Mouse (Mus musculus) thymus, postnatal 25 days (tissue): Measurements from ENCODE around the gene Ift140.

ENCODE experiments used
- DNase-seq: peaks from one replicate; pipeline ENCODE4 v3.0.0; 2022

The Ift140 gene

GRCm38 (mm10) chr17:25015655-25016291 lies at the start of gene Ift140, which contains the start of gene Cramp1l:
Gene Ift140 (plus strand): TSS chr17:25016085.
Gene Cramp1l (minus strand): TSS chr17:25015788.
- DNase-seq = peak; percentile 98

DNA sequence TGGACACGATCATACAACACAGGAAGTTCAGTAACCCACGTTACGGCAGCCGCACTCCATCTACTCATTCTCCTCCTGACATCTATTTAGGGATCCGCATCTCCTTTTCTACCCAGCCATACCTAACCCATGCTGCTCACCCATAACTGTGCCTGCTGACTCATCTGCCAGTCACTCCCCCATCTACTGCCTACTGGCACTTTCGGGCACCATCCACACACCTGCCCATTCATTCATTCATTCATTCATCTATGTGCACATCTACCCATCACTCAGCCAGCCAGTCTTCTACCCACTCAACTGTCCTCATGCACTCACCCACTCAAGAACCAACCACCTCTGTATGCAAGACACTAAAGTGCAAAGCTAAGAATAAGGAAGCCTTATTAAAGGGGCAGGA lies 28.7 kb upstream of the Ift140 start:
- DNase-seq = no peak

GRCm38 (mm10) chr17:24994721-24995120 lies 21.2 kb upstream of the Ift140 start:
- DNase-seq = no peak

- no peak for DNase-seq
Observed at GRCm38 (mm10) chr17:25005102-25005501, 10.8 kb upstream of the Ift140 start.

GRCm38 (mm10) chr17:25007480-25007879 lies 8.4 kb upstream of the Ift140 start:
- DNase-seq = no peak

GRCm38 (mm10) chr17:25013606-25014501 lies 2.0 kb upstream of the Ift140 start:
- peak; percentile 38 for DNase-seq

GRCm38 (mm10) chr17:25014841-25015570 lies 879 bp upstream of the Ift140 start:
- peak; percentile 30 for DNase-seq

DNA sequence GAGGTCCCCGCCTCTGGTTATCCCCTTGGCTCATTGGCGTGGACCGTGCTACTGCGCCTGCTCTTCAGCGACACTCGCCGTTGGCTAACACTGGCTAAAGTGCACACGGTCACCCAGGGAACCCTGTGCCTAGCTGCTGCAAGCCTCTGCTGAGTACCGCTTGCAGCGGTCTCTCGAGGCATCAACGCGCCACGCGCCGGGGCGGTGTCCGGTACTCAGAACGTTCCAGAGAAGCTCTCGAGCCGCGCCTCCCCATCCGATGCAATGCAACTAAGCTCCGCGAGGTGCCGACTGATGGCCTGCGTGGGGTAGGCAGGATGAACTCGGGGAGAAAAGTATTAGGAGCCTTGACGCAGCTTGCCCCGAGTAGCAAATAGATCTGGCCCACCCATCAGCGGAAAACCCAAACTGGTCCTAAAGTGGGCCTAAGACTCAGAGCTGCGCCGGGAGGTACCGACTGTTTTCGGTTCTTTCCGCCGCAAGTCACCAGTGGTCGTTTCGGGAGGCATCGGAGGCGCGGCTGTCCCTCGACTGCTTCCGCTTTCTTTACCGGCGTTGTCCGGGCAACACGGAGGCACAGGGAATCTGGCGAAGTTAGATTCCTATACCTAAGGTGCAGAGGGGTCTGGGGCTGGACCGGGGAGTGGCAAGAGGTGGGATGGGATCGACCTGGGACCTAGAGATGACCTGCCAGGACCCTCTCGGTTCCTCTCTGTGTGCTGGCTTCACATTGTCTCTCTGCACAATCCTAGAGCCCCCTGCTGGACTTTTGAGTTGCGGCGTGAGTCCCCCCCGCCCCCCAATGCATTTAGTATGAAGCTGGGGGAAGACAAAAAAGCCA lies 627 bp downstream of the Ift140 start:
- peak; percentile 61 for DNase-seq

GRCm38 (mm10) chr17:25036183-25036582 lies 20.3 kb downstream of the Ift140 start:
- no peak for DNase-seq

- no peak for DNase-seq
Observed at GRCm38 (mm10) chr17:25044879-25045278, 29.0 kb downstream of the Ift140 start.

- no peak for DNase-seq
Observed at GRCm38 (mm10) chr17:25045281-25045680, 29.4 kb downstream of the Ift140 start.

- no peak for DNase-seq
Observed at GRCm38 (mm10) chr17:25047143-25047542, 31.3 kb downstream of the Ift140 start.

DNA sequence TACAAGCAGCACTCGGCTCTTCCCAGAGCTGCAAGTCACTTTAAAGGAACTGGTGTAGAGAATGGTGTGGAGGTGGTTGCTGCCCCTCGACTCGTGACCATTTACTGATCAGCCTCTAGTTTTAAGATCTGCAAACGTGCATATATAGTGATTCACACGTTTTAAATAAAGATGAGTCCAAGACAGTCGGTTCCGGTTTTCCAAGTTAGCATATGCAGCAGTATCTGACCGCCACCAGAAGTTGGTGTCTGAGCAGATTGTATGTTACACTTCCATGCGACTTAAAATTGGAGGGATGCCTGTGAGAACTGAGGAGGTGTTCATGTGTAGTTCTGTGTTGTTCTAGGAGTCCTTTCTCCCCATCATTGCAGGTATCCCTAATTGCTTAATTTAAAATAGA lies 37.4 kb downstream of the Ift140 start:
- DNase-seq = no peak

GRCm38 (mm10) chr17:25057041-25057440 lies 41.2 kb downstream of the Ift140 start:
- no peak for DNase-seq

GRCm38 (mm10) chr17:25063261-25063660 lies 47.4 kb downstream of the Ift140 start:
- DNase-seq = no peak

- no peak for DNase-seq
Observed at GRCm38 (mm10) chr17:25063872-25064271, 48.0 kb downstream of the Ift140 start.

DNA sequence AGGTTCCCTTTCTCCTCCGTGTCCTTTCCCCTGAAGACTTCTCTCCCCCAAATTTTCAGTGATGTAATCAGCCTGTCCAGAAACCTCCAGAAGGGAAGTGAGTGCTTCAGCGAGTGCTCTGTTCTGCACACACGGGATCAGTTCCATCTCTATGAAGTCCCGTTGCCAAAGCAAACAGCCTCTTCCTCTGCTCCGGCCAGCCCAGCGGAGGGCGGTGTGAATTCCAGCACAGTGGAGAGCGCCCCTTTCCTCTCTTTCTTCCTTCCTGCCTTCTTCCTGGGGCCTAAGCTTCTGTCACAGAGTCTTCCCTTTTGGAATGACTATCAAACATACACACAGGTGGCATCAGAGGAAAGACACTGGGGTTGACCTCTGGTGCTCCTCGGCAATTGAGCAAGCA lies 48.5 kb downstream of the Ift140 start:
- DNase-seq = no peak

GRCm38 (mm10) chr17:25065189-25065588 lies 49.3 kb downstream of the Ift140 start:
- no peak for DNase-seq

GRCm38 (mm10) chr17:25066595-25066994 lies 50.7 kb downstream of the Ift140 start:
- no peak for DNase-seq

DNA sequence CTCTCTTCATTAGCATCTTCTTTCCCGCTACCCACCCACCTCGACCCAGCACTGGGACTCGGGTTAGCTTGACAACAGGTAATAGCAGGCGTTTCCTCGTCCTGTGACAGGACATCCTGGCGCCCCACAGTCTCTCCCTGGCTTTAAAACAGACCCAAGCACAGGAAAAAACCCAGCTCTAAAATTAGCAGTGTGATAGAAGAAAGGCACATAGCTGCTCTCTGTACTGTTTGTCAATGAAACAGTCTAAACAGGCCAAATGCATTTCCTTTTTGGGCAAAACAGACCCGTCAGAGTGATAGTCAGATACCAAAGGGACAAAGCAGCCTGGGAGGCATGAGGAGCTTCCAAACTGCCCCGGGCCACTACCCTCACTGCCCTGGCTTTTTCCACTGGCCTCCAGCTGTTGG lies 51.6 kb downstream of the Ift140 start:
- DNase-seq = no peak

DNA sequence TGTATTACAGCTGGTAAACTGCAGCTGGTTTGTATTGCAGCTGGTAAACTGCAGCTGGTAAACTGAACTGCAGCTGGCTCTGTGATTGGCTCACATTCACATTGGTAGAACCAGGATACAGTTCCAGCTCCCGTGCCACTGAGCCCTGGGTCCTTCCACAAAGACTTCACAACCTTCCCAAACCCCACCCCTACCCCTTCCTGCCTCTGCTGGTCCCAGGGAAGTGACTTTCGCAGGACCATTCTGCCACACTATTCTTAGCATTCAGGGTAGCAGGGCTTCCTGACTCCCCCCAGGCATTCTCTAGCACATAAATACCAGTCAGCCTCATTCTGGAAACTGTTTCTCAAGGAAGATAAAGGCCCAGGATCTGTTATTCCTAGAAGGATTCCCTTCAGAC lies 52.8 kb downstream of the Ift140 start:
- no peak for DNase-seq

DNA sequence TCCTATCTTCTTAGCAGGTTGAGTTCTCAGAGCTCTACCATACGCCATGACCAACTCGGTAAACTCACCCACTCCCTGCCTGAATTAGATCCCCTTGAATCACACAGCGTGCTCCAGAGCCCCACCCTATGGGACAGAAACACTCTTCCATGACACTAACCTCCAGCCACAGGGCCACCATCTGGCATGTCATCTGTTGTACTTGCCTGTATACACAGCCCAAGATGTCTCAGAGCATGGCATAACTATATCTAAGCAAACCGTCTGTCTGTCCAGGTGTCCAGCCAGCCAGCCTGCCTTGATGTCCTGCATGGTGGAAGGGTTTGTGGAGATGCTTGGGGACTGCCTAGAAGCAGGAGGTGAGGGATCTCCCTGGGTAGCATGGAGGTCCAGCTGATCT lies 61.0 kb downstream of the Ift140 start:
- no peak for DNase-seq
